Mouse (Mus musculus): ENCODE measurements around the gene Atp5h. TPM values are rescaled to one million over a fixed set of nuclear protein-coding genes. Genes with fewer than 3 reads are reported as not detected.

Gene Atp5h
- polyA plus RNA-seq, 1 experiment from 2014 or later = 814 TPM

- no peaks in the 10 kb centered on the region for H3K27me3 ChIP-seq (ENCODE audit: control insufficient read depth, insufficient read depth, low read length)
- no peak for ATAC-seq (replicated peaks; ENCODE audit: low FRiP score)
Measured at GRCm38 (mm10) chr11:115421328-115421727, 1.6 kb upstream of the Atp5h start.

GRCm38 (mm10) chr11:115420336-115421190, 801 bp upstream of the Atp5h start:
- peak overlapping the region; percentile 95 for H3K9ac ChIP-seq (ENCODE audit: low read length)
- peak overlapping the region; percentile 91 for H3K4me3 ChIP-seq (ENCODE audit: low read depth, low read length)
- no peaks in the 10 kb centered on the region for H3K9me3 ChIP-seq (ENCODE audit: control insufficient read depth, low read length)
- peak; percentile 81 for DNase-seq (ENCODE audit: low spot score)
- peak overlapping the region; percentile 78 for H3K4me2 ChIP-seq (ENCODE audit: low read depth, low read length, severe bottlenecking)
- 2% methylated on average over 43 of the region's 45 CpGs for WGBS
- peaks cover 8% of the 10 kb centered on the region for H3K4me1 ChIP-seq (replicated peaks; ENCODE audit: control insufficient read depth, insufficient read depth, low read length)
- peak; percentile 76 for ATAC-seq (replicated peaks; ENCODE audit: low FRiP score)
- peak overlapping the region; percentile 71 for H3K27ac ChIP-seq (ENCODE audit: low read depth, low read length)
- H3K27me3 ChIP-seq (ENCODE audit: control insufficient read depth, insufficient read depth, low read length) = no peaks in the 10 kb centered on the region
- H3K36me3 ChIP-seq (ENCODE audit: control insufficient read depth, insufficient read depth, low read length) = peaks cover 2% of the 10 kb centered on the region; the same call in 1 of the 2 replicates

More at GRCm38 (mm10) chr11:115421328-115421727, 1.6 kb upstream of the Atp5h start:
- 66% methylated on average over 1 of the region's 1 CpGs for WGBS
- H3K36me3 ChIP-seq (ENCODE audit: control insufficient read depth, insufficient read depth, low read length) = peaks cover 1% of the 10 kb centered on the region; the same call in 1 of the 2 replicates
- no peaks in the 10 kb centered on the region for H3K9me3 ChIP-seq (ENCODE audit: control insufficient read depth, low read length)
- H3K9ac ChIP-seq (ENCODE audit: low read length) = no peak overlapping the region; the same call in 1 of the 2 replicates
- H3K4me3 ChIP-seq (ENCODE audit: low read depth, low read length) = no peak overlapping the region; the same call in 1 of the 2 replicates
- no peak overlapping the region for H3K27ac ChIP-seq (ENCODE audit: low read depth, low read length)
- no peak for DNase-seq (ENCODE audit: low spot score)
- peaks cover 8% of the 10 kb centered on the region for H3K4me1 ChIP-seq (replicated peaks; ENCODE audit: control insufficient read depth, insufficient read depth, low read length)
- H3K4me2 ChIP-seq (ENCODE audit: low read depth, low read length, severe bottlenecking) = peak overlapping the region; percentile 78

GRCm38 (mm10) chr11:115409556-115409955, 10.2 kb downstream of the Atp5h start:
- Histone ChIP-seq H3K4me2 (ENCODE audit: low read depth, low read length, severe bottlenecking) (peak overlapping the region; percentile 40; the same call in 1 of the 2 replicates), H3K27me3 (ENCODE audit: control insufficient read depth, insufficient read depth, low read length) (no peaks in the 10 kb centered on the region), H3K9ac (ENCODE audit: low read length) (peak overlapping the region; percentile 58), H3K4me1 (replicated peaks; ENCODE audit: control insufficient read depth, insufficient read depth, low read length) (peaks cover 39% of the 10 kb centered on the region), H3K36me3 (ENCODE audit: control insufficient read depth, insufficient read depth, low read length) (no peaks in the 10 kb centered on the region; the same call in 1 of the 2 replicates), H3K27ac (ENCODE audit: low read depth, low read length) (peak overlapping the region; percentile 96), H3K4me3 (ENCODE audit: low read depth, low read length) (no peak overlapping the region; the same call in 1 of the 2 replicates), H3K9me3 (ENCODE audit: control insufficient read depth, low read length) (no peaks in the 10 kb centered on the region)
- ATAC-seq (replicated peaks; ENCODE audit: low FRiP score) = peak; percentile 60
- 10% methylated on average over 7 of the region's 7 CpGs for WGBS
- DNase-seq (ENCODE audit: low spot score) = peak; percentile 78

- Histone ChIP-seq H3K9ac (ENCODE audit: low read length) (peak overlapping the region; percentile 58), H3K4me2 (ENCODE audit: low read depth, low read length, severe bottlenecking) (peak overlapping the region; percentile 40; the same call in 1 of the 2 replicates), H3K27me3 (ENCODE audit: control insufficient read depth, insufficient read depth, low read length) (no peaks in the 10 kb centered on the region), H3K4me3 (ENCODE audit: low read depth, low read length) (no peak overlapping the region), H3K9me3 (ENCODE audit: control insufficient read depth, low read length) (no peaks in the 10 kb centered on the region), H3K27ac (ENCODE audit: low read depth, low read length) (peak overlapping the region; percentile 96), H3K36me3 (ENCODE audit: control insufficient read depth, insufficient read depth, low read length) (no peaks in the 10 kb centered on the region; the same call in 1 of the 2 replicates), H3K4me1 (replicated peaks; ENCODE audit: control insufficient read depth, insufficient read depth, low read length) (peaks cover 39% of the 10 kb centered on the region)
- ATAC-seq (replicated peaks; ENCODE audit: low FRiP score) = no peak
- no peak for DNase-seq (ENCODE audit: low spot score)
- 71% methylated on average over 6 of the region's 6 CpGs for WGBS
Measured at GRCm38 (mm10) chr11:115408266-115408920, 11.4 kb downstream of the Atp5h start.

- Histone ChIP-seq H3K9ac (ENCODE audit: low read length) (no peak overlapping the region), H3K27ac (ENCODE audit: low read depth, low read length) (no peak overlapping the region), H3K9me3 (ENCODE audit: control insufficient read depth, low read length) (no peaks in the 10 kb centered on the region), H3K36me3 (ENCODE audit: control insufficient read depth, insufficient read depth, low read length) (no peaks in the 10 kb centered on the region; the same call in 1 of the 2 replicates), H3K4me1 (replicated peaks; ENCODE audit: control insufficient read depth, insufficient read depth, low read length) (peaks cover 32% of the 10 kb centered on the region), H3K4me3 (ENCODE audit: low read depth, low read length) (no peak overlapping the region), H3K4me2 (ENCODE audit: low read depth, low read length, severe bottlenecking) (no peak overlapping the region), H3K27me3 (ENCODE audit: control insufficient read depth, insufficient read depth, low read length) (no peaks in the 10 kb centered on the region)
- ATAC-seq (replicated peaks; ENCODE audit: low FRiP score) (no peak), DNase-seq (ENCODE audit: low spot score) (no peak)
- 95% methylated on average over 17 of the region's 17 CpGs for WGBS
Measured at GRCm38 (mm10) chr11:115406858-115407401, 12.8 kb downstream of the Atp5h start.

- Histone ChIP-seq H3K4me1 (replicated peaks; ENCODE audit: control insufficient read depth, insufficient read depth, low read length) (peaks cover 21% of the 10 kb centered on the region), H3K4me2 (ENCODE audit: low read depth, low read length, severe bottlenecking) (no peak overlapping the region), H3K27ac (ENCODE audit: low read depth, low read length) (no peak overlapping the region), H3K9ac (ENCODE audit: low read length) (no peak overlapping the region), H3K36me3 (ENCODE audit: control insufficient read depth, insufficient read depth, low read length) (no peaks in the 10 kb centered on the region; the same call in 1 of the 2 replicates), H3K9me3 (ENCODE audit: control insufficient read depth, low read length) (no peaks in the 10 kb centered on the region), H3K27me3 (ENCODE audit: control insufficient read depth, insufficient read depth, low read length) (no peaks in the 10 kb centered on the region), H3K4me3 (ENCODE audit: low read depth, low read length) (no peak overlapping the region)
- DNase-seq (ENCODE audit: low spot score) = no peak
- 95% methylated on average over 6 of the region's 6 CpGs for WGBS
- ATAC-seq (replicated peaks; ENCODE audit: low FRiP score) = no peak
Measured at GRCm38 (mm10) chr11:115405723-115406122, 14.0 kb downstream of the Atp5h start.

GRCm38 (mm10) chr11:115403338-115404124, 16.2 kb downstream of the Atp5h start, which contains the start of gene Mrpl58:
Gene Mrpl58 (plus strand): TSS chr11:115403752.
- ATAC-seq (replicated peaks; ENCODE audit: low FRiP score) (peak; percentile 89), DNase-seq (ENCODE audit: low spot score) (peak; percentile 90)
- peak within 1 kb of the TSS; percentile 87 for H3K27ac ChIP-seq (ENCODE audit: low read depth, low read length)
- no peaks in the 10 kb centered on the region; the same call in 1 of the 2 replicates for H3K36me3 ChIP-seq (ENCODE audit: control insufficient read depth, insufficient read depth, low read length)
- no peaks in the 10 kb centered on the region for H3K27me3 ChIP-seq (ENCODE audit: control insufficient read depth, insufficient read depth, low read length)
- 3% methylated on average over 50 of the region's 50 CpGs for WGBS
- no peaks in the 10 kb centered on the region for H3K9me3 ChIP-seq (ENCODE audit: control insufficient read depth, low read length)
- peaks cover 7% of the 10 kb centered on the region; the same call in 1 of the 2 replicates for H3K4me1 ChIP-seq (replicated peaks; ENCODE audit: control insufficient read depth, insufficient read depth, low read length)
- peak within 1 kb of the TSS; percentile 97 for H3K9ac ChIP-seq (ENCODE audit: low read length)
- H3K4me2 ChIP-seq (ENCODE audit: low read depth, low read length, severe bottlenecking) = peak within 1 kb of the TSS; percentile 50
- peak within 1 kb of the TSS; percentile 84 for H3K4me3 ChIP-seq (ENCODE audit: low read depth, low read length)

All from forebrain, embryonic 11.5 days (tissue).